Mouse (Mus musculus) embryonic fibroblast, embryonic 13.5 days (primary cell): ENCODE measurements around the gene Klk1b8.

ENCODE experiments used
- CTCF ChIP-seq: IDR thresholded peaks from 2 replicates; pipeline ENCODE4 v1.5.1; 2011; ENCODE audit warnings: mild to moderate bottlenecking, control low read depth, low read length, moderate library complexity, borderline replicate concordance; ENCODE audit not compliant: insufficient read depth
- POLR2A ChIP-seq: IDR thresholded peaks from 2 replicates; pipeline ENCODE4 v1.6.1; 2011; ENCODE audit warnings: low read depth, mild to moderate bottlenecking, control low read depth, low read length, moderate library complexity

DNA sequence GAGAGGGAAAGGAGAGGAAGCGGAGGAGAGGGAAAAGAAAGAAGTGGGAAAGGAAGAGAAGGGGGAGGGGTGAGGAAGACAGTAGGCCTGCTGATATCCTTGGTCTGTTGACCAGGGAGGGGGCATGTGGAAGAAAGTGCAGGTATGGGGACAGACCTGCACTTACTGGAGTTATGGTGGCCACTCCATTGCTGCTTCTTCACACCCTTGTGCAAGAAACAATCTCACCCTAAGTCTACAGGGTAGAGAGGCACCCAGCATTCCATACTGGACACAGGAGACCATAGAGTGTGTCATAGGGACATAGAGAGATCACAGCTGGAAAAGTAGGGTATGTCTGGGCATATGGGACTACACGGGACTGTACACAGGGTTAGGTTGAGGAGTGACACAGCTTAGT, 28.5 kb upstream of the Klk1b8 start:
- TF ChIP-seq CTCF, result no peak
- no peak for TF ChIP-seq POLR2A
